Mouse (Mus musculus) G1E (cell line): ENCODE results near the gene Catsperg1. TPM values are rescaled to one million over a fixed set of nuclear protein-coding genes. Genes with fewer than 3 reads are reported as not detected.

ENCODE experiments used
- ATAC-seq: 2 replicates; pipeline ENCODE4 v1.8.0; 2016; ENCODE audit warnings: mild to moderate bottlenecking; ENCODE audit not compliant: insufficient number of reproducible peaks, poor library complexity, low FRiP score, severe bottlenecking; ENCODE audit errors: extremely low read depth
- DNase-seq: peaks from one replicate; pipeline ENCODE4 v3.0.0; 2012; ENCODE audit warnings: low spot score
- H3K27me3 ChIP-seq: 2 replicates; pipeline ENCODE4 v1.6.1; 2012; ENCODE audit warnings: mild to moderate bottlenecking, low read length, inconsistent platforms; ENCODE audit not compliant: insufficient read depth
- H3K36me3 ChIP-seq: replicated peaks from 2 replicates; pipeline ENCODE3; 2012; ENCODE audit warnings: mild to moderate bottlenecking, inconsistent platforms
- H3K4me1 ChIP-seq: 2 replicates; pipeline ENCODE4 v1.6.1; 2012; ENCODE audit warnings: low read depth, low read length, inconsistent platforms, mixed read lengths; ENCODE audit not compliant: insufficient read depth
- H3K4me3 ChIP-seq: 2 replicates; pipeline ENCODE4 v1.5.1; 2012; ENCODE audit warnings: low read depth, mild to moderate bottlenecking, inconsistent platforms, low read length, moderate library complexity, mixed read lengths
- H3K9me3 ChIP-seq: replicated peaks from 2 replicates; pipeline ENCODE4 v1.6.1; 2012; ENCODE audit warnings: inconsistent platforms
- CTCF ChIP-seq: IDR thresholded peaks from 2 replicates; pipeline ENCODE4 v1.5.1; 2012; ENCODE audit warnings: low read depth, low read length, inconsistent platforms, mixed read lengths
- GATA1 ChIP-seq: IDR thresholded peaks from 2 replicates; pipeline ENCODE4 v1.6.1; 2012; ENCODE audit warnings: borderline replicate concordance, low read length, inconsistent platforms, mixed read lengths
- GATA2 ChIP-seq: IDR thresholded peaks from 2 replicates; pipeline ENCODE4 v1.6.1; 2012; ENCODE audit warnings: low read depth, low read length, inconsistent platforms, borderline replicate concordance
- POLR2AphosphoS5 ChIP-seq: IDR thresholded peaks from 2 replicates; pipeline ENCODE4 v1.6.1; 2012; ENCODE audit warnings: low read depth, low read length, inconsistent platforms; ENCODE audit not compliant: insufficient replicate concordance
- TAL1 ChIP-seq: conservative IDR thresholded peaks from 2 replicates; pipeline ENCODE4 v1.6.1; 2012; ENCODE audit warnings: low read depth, low read length, inconsistent platforms, mixed read lengths
- polyA plus RNA-seq: library from polyadenylated mRNA; stranded (reverse); fragments of >175 nt; gene quantifications from 2 replicates; pipeline ENCODE4 v1.2.3, GENCODE M21; 2012
- total RNA-seq, 2 experiments: library from RNA; stranded (forward) in 1 of 2; stranded (reverse) in 1 of 2; fragments of 200-1000 nt in 1 of 2; fragments of >200 nt in 1 of 2; fragmentation: Nextera tagmentation in 1 of 2; gene quantifications; 2 replicates each; pipeline ENCODE4 v1.2.3; 2014 to 2017

The Catsperg1 gene
- total and polyA plus RNA-seq, 3 experiments = 0.04 to 3.0 (median 2.1) TPM

DNA sequence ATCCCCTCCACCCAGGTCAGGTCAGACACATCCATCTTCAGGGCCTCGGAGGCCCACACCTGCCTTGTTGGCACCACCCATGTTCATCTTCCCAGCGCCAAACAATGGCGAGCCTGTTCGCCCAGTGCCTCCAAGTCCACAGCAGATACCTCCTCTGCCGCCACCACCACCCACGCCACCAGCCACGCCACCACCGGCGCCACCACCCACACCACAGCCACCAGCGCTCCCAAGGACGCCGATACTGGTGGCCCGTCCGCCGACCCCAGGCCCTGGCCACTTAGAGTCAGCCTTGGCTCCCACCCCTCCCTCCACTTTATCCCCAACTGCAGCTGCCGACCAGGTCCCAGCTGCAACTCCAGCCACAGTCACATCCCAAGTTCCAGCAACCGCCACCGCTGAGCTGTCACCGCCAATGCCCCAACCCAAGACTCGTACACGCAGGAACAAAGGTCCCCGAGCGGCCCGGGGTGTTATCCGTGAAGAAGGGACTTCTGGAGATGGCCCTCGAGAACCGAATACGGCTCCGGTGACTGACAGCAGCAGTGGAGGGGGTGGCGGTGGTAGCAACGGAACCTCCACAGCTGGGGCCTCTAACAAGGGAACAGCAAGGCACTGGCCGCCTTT lies 41.3 kb downstream of the Catsperg1 start:
- Histone ChIP-seq H3K4me1 (peaks cover 36% of the 10 kb centered on the region), H3K27me3 (peaks cover 33% of the 10 kb centered on the region), H3K9me3 (peaks cover 25% of the 10 kb centered on the region), H3K4me3 (no peak overlapping the region; the same call in 1 of the 2 replicates), H3K36me3 (peaks cover 61% of the 10 kb centered on the region)
- ATAC-seq (no peak), DNase-seq (peak; percentile 1)
- TF ChIP-seq POLR2AphosphoS5 (no peak), CTCF (no peak), TAL1 (no peak), GATA2 (no peak), GATA1 (no peak)

DNA sequence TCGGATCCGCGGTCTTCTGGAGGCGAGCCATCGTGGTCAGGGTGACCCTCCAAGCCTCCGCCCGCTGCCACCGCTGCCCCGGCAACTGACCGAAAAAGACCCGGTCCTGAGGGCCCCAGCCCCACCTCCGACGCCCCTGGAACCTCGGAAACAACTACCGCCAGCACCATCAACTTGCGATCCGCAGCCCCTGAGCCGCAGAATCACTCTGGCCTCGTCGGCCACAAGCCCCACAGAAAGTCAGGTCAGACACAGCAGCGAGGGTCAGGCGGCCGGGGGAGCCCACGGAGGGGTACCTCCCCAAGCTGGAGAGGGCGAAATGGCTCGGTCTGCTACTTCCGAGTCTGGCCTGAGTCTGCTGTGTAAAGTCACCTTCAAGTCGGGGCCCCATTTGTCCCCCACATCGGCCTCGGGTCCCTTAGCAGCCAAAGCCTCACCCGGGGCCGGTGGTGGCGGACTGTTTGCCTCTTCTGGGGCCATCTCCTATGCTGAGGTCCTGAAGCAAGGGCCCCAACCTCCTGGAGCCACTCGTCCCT lies 42.2 kb downstream of the Catsperg1 start:
- Histone ChIP-seq H3K4me3 (peak overlapping the region; percentile 71; the same call in 1 of the 2 replicates), H3K4me1 (peaks cover 31% of the 10 kb centered on the region), H3K27me3 (peaks cover 36% of the 10 kb centered on the region), H3K9me3 (peaks cover 25% of the 10 kb centered on the region), H3K36me3 (peaks cover 53% of the 10 kb centered on the region)
- peak; percentile 1 for DNase-seq
- no peak for ATAC-seq
- TF ChIP-seq CTCF = no peak
- TF ChIP-seq GATA1 = no peak
- TF ChIP-seq POLR2AphosphoS5 = no peak
- no peak for TF ChIP-seq TAL1
- TF ChIP-seq GATA2 = no peak

- ATAC-seq (no peak), DNase-seq (peak; percentile 7)
- Histone ChIP-seq H3K4me1 (peaks cover 34% of the 10 kb centered on the region), H3K36me3 (peaks cover 47% of the 10 kb centered on the region), H3K9me3 (peaks cover 25% of the 10 kb centered on the region), H3K27me3 (peaks cover 43% of the 10 kb centered on the region), H3K4me3 (peak overlapping the region; percentile 71; the same call in 1 of the 2 replicates)
- TF ChIP-seq POLR2AphosphoS5 (no peak), TAL1 (no peak), GATA2 (no peak), GATA1 (no peak), CTCF (no peak)
These were observed 42.9 kb downstream of the Catsperg1 start for GRCm38 (mm10) chr7:29170755-29171561.

DNA sequence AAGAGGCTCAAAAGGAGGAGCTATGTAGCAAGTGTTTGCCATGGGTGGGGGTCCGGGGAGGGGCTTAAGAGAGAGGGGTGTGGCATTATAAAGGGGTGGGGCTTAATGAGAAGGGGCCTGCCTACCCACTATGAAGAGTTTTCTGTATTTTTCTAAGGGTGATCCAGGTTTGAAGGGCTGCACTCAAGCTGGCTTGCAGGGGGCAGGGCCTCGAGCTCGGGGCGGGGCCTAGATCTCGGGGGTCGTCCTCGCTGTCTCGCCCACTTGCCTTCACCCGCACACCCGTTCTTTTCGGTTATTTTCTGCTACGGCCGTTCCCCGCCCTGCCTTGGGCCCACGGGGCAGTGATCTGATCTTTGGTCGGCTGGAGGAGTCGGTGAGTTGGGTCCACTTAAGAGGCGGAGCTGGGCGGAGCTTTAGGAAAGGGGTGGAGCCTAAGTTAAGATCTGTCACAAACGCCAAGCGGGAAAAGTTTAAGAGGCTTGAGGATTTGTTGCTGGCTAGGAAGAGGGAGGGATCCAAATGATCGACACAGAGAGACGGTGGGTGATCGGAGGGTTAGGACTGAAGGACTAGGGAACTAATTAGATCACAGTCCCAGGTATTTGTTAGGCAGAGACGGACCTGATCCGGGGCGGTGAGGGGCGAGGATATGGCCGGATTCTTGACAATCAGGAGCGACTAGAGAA lies 43.6 kb downstream of the Catsperg1 start, which contains the start of the genes Ggn and Spred3:
TSS of gene Ggn (plus strand) at position 145 of the 689 bp plus-strand sequence.
TSS of gene Spred3 (minus strand) at position 346 of the 689 bp plus-strand sequence.
- no peak for TF ChIP-seq GATA2
- TF ChIP-seq CTCF = no peak
- TF ChIP-seq TAL1 = no peak
- TF ChIP-seq POLR2AphosphoS5 = no peak
- no peak for TF ChIP-seq GATA1
- peaks cover 39% of the 10 kb centered on the region for H3K36me3 ChIP-seq
- H3K9me3 ChIP-seq = peaks cover 25% of the 10 kb centered on the region
- peaks cover 43% of the 10 kb centered on the region for H3K27me3 ChIP-seq
- ATAC-seq = peak; percentile 42; the same call in 1 of the 2 replicates
- H3K4me1 ChIP-seq = peaks cover 34% of the 10 kb centered on the region
- H3K4me3 ChIP-seq = peak within 1 kb of the TSS; percentile 71
- DNase-seq = no peak

DNA sequence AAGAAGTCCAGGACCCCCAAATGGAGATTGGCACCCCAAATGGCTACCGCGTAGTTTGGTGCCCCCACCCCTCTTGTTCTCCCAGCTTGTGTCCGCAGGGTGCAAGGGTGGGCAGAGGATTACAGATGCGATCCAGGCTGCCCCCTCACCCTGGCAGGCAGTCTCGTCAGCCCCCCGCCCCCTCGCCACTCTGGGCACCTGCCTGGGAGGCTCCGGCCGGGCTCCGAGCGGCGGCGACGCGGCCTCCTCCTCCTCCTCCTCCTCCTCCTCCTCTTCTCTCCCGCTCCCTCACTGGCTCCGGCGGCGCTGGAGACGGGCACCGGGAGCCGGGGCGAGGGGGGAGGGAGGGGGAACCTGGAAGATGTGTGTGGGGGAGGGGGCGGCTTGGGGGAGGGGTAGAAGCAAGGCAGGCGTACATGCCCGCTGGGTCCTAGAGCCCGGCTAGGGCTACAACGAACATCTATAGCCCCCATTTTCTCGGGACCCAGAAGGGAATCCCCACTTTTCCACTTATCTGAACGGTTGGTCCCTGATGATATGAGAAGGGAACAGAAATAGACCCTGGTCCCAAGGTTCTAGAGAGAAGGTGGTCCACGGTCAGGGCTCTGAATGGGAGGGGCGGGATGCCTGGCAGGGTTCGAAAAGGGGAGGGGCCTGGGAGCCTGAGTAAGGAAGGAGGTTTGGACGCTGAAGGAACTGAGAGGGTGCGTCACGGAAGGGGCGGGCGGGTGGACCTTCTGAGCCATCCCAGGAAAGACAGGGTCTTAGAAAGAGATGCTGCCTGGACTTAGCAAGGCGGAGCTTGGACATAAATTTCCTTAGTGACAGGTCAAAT lies 44.4 kb downstream of the Catsperg1 start:
- Histone ChIP-seq H3K27me3 (peaks cover 45% of the 10 kb centered on the region), H3K4me1 (peaks cover 34% of the 10 kb centered on the region), H3K4me3 (peak overlapping the region; percentile 71), H3K9me3 (peaks cover 25% of the 10 kb centered on the region), H3K36me3 (peaks cover 32% of the 10 kb centered on the region)
- ATAC-seq (peak; percentile 25; the same call in 1 of the 2 replicates), DNase-seq (no peak)
- no peak for TF ChIP-seq CTCF
- TF ChIP-seq POLR2AphosphoS5 = no peak
- TF ChIP-seq GATA2 = no peak
